Mouse (Mus musculus): ENCODE data around the gene Dnmt3a. TPM values are rescaled to one million over a fixed set of nuclear protein-coding genes. Genes with fewer than 3 reads are reported as not detected.

Gene Dnmt3a
- polyA plus RNA-seq, 1 experiment from 2014 or later, result 95.7 TPM

- WGBS, result 3% methylated on average over 15 of the region's 15 CpGs
These were observed 86.6 kb downstream of the Dnmt3a start for GRCm38 (mm10) chr12:3892240-3893059.

DNA sequence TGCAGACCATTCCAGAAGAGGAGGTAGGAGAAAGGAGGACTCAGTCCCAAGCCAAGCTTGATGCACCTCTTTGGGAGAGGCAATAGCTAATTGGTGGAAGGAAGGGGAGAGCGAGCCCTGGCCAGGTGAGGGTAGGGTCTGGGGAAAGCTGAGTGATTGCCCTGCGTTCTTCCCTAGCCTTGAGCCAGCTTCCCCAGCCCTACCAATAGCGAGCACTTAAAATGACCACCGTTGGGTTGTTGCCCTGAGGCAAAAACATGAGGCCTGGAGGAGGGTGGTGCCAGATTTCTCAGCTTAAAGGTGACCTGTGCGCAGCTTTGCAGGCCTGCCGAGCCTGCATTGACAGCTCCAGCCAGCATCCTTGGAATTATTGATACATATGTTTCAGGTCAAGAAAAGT is 87.5 kb downstream of the Dnmt3a start:
- Histone ChIP-seq H3K27me3 (no peaks in the 10 kb centered on the region), H3K4me1 (replicated peaks) (peaks cover 67% of the 10 kb centered on the region), H3K9ac (peak overlapping the region; percentile 84), H3K9me3 (no peaks in the 10 kb centered on the region), H3K4me3 (peak overlapping the region; percentile 56), H3K4me2 (peak overlapping the region; percentile 70), H3K27ac (replicated peaks) (peak overlapping the region; percentile 87), H3K36me3 (peaks cover 49% of the 10 kb centered on the region)
- 52% methylated on average over 6 of the region's 6 CpGs for WGBS
- no peak for ATAC-seq (ENCODE audit: low read depth)

More at GRCm38 (mm10) chr12:3892240-3893059, 86.6 kb downstream of the Dnmt3a start:
- ATAC-seq (ENCODE audit: low read depth), result peak; percentile 41
- Histone ChIP-seq H3K9ac (peak overlapping the region; percentile 84), H3K9me3 (no peaks in the 10 kb centered on the region), H3K36me3 (peaks cover 41% of the 10 kb centered on the region), H3K4me1 (replicated peaks) (peaks cover 76% of the 10 kb centered on the region), H3K4me2 (peak overlapping the region; percentile 70), H3K4me3 (peak overlapping the region; percentile 56), H3K27ac (replicated peaks) (peak overlapping the region; percentile 87), H3K27me3 (no peaks in the 10 kb centered on the region)

GRCm38 (mm10) chr12:3894525-3894924 is 88.7 kb downstream of the Dnmt3a start:
- no peak overlapping the region for H3K4me3 ChIP-seq
- ATAC-seq (ENCODE audit: low read depth), result no peak
- H3K9ac ChIP-seq, result peak overlapping the region; percentile 27; the same call in 1 of the 2 replicates
- no peak overlapping the region for H3K27ac ChIP-seq (replicated peaks)
- peaks cover 54% of the 10 kb centered on the region for H3K36me3 ChIP-seq
- no peaks in the 10 kb centered on the region for H3K9me3 ChIP-seq
- peaks cover 55% of the 10 kb centered on the region for H3K4me1 ChIP-seq (replicated peaks)
- no peaks in the 10 kb centered on the region for H3K27me3 ChIP-seq
- H3K4me2 ChIP-seq, result peak overlapping the region; percentile 70; the same call in 1 of the 2 replicates
- WGBS, result 69% methylated on average over 7 of the region's 7 CpGs

- no peak overlapping the region for H3K4me2 ChIP-seq
- H3K27me3 ChIP-seq, result no peaks in the 10 kb centered on the region
- H3K4me1 ChIP-seq (replicated peaks), result peaks cover 34% of the 10 kb centered on the region
- 90% methylated on average over 9 of the region's 9 CpGs for WGBS
- no peaks in the 10 kb centered on the region for H3K9me3 ChIP-seq
- H3K36me3 ChIP-seq, result peaks cover 77% of the 10 kb centered on the region
- no peak for ATAC-seq (ENCODE audit: low read depth)
- H3K4me3 ChIP-seq, result no peak overlapping the region
- H3K27ac ChIP-seq (replicated peaks), result no peak overlapping the region
- no peak overlapping the region for H3K9ac ChIP-seq
These were observed 91.3 kb downstream of the Dnmt3a start for GRCm38 (mm10) chr12:3897057-3897545.

- peaks cover 94% of the 10 kb centered on the region for H3K36me3 ChIP-seq
- peaks cover 17% of the 10 kb centered on the region for H3K4me1 ChIP-seq (replicated peaks)
- no peak overlapping the region for H3K4me3 ChIP-seq
- no peak for ATAC-seq (ENCODE audit: low read depth)
- H3K27me3 ChIP-seq, result no peaks in the 10 kb centered on the region
- no peak overlapping the region for H3K27ac ChIP-seq (replicated peaks)
- no peak overlapping the region for H3K9ac ChIP-seq
- 94% methylated on average over 2 of the region's 2 CpGs for WGBS
- H3K4me2 ChIP-seq, result no peak overlapping the region
- H3K9me3 ChIP-seq, result no peaks in the 10 kb centered on the region
These were observed 93.0 kb downstream of the Dnmt3a start for GRCm38 (mm10) chr12:3898811-3899210.

DNA sequence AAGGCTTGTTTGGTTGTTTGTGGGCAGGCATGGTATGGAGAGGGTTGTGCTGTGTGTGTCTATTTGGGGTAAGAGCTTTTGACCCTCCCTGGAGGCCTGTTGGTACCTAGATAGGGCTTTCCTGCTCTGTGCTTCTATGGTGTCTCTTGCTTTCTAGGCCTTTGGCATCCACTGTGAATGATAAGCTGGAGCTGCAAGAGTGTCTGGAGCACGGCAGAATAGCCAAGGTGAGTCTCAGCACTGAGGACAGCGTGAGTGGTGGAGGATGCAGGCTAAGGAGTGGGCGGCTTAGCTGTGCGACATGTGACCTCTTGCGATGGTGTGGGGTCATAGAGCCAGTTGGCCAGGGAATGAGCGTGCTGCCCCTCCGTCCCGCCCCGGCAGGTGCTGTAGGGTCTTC is 99.6 kb downstream of the Dnmt3a start:
- Histone ChIP-seq H3K4me2 (no peak overlapping the region), H3K27ac (replicated peaks) (no peak overlapping the region), H3K4me1 (replicated peaks) (peaks cover 9% of the 10 kb centered on the region; the same call in 1 of the 2 replicates), H3K27me3 (no peaks in the 10 kb centered on the region), H3K36me3 (peaks cover 94% of the 10 kb centered on the region), H3K9me3 (no peaks in the 10 kb centered on the region), H3K4me3 (no peak overlapping the region), H3K9ac (no peak overlapping the region)
- 95% methylated on average over 9 of the region's 9 CpGs for WGBS
- no peak for ATAC-seq (ENCODE audit: low read depth)

DNA sequence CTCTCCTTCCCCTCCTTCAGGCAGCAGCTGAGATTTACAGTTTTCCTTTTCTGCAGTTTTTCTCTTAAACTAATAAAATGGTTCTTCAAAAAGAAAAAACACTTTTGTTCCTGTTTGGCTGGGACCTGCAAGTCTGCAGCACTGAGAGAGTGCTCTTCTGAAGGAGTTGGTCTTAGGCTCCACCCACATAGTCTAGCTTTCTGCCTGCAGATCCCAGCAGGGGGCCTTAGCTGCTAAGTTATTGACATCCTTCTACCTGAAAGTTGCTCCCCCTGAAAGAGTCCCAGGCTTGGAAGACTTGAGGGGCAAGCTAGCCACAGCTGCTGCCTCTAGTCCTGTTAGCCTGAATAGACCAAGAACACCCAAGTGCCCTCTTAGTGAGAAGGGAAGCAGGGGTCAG is 100.5 kb downstream of the Dnmt3a start:
- peaks cover 91% of the 10 kb centered on the region for H3K36me3 ChIP-seq
- ATAC-seq (ENCODE audit: low read depth), result no peak

GRCm38 (mm10) chr12:3907008-3907407 is 101.2 kb downstream of the Dnmt3a start:
- ATAC-seq (ENCODE audit: low read depth), result no peak
- H3K36me3 ChIP-seq, result peaks cover 84% of the 10 kb centered on the region
- H3K9ac ChIP-seq, result no peak overlapping the region
- H3K4me1 ChIP-seq (replicated peaks), result peaks cover 9% of the 10 kb centered on the region; the same call in 1 of the 2 replicates
- no peak overlapping the region for H3K4me2 ChIP-seq
- WGBS, result 82% methylated on average over 4 of the region's 4 CpGs
- H3K27me3 ChIP-seq, result no peaks in the 10 kb centered on the region
- H3K4me3 ChIP-seq, result no peak overlapping the region
- no peaks in the 10 kb centered on the region for H3K9me3 ChIP-seq
- 0 out of 2 replicates have a peak overlapping the region, but pooled peaks have one; percentile 18 for H3K27ac ChIP-seq (replicated peaks)

More for the DNA sequence above, 100.5 kb downstream of the Dnmt3a start:
- Histone ChIP-seq H3K9ac (no peak overlapping the region), H3K27me3 (no peaks in the 10 kb centered on the region), H3K27ac (replicated peaks) (no peak overlapping the region), H3K9me3 (no peaks in the 10 kb centered on the region), H3K4me1 (replicated peaks) (peaks cover 9% of the 10 kb centered on the region; the same call in 1 of the 2 replicates), H3K4me3 (no peak overlapping the region), H3K4me2 (no peak overlapping the region)

- WGBS, result 76% methylated on average over 13 of the region's 13 CpGs
- H3K27ac ChIP-seq (replicated peaks), result no peak overlapping the region
These were observed 101.6 kb downstream of the Dnmt3a start for GRCm38 (mm10) chr12:3907418-3907817.

DNA sequence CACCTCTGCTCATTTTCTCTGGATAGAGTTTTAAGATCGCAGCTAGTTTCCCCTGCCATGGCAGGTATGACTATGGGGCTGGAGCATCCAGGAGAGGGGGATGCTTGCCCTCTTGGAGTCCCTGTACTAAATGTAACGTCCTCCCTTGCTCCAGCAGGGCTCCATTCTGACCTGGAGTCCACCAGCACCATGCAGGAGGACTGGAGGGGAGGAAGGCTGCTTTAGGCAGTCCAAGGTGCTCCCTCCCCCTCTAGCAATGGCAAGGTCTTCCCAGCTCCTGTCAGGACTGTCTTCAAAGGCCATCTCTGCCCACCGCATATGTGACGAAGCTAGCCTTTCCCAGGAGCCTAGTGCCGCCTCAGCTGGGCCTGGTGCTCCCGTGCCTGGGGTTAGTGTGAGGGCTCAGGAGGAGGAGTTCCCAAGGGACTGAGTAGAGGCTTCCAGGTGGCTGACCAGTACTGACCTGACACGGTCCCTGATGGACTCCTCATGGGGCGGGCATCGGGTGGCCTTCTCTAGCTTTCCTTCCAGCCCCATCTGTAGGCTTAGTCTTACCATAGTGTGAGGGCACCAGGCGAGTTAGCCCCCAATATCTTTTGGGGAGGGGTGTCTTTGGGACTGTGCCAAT is 104.8 kb downstream of the Dnmt3a start:
- H3K4me1 ChIP-seq (replicated peaks), result peaks cover 9% of the 10 kb centered on the region; the same call in 1 of the 2 replicates
- no peak overlapping the region for H3K4me2 ChIP-seq
- H3K27me3 ChIP-seq, result no peaks in the 10 kb centered on the region
- no peak overlapping the region for H3K4me3 ChIP-seq
- WGBS, result 76% methylated on average over 10 of the region's 10 CpGs
- ATAC-seq (ENCODE audit: low read depth), result 0 out of 2 replicates have a peak, but pooled peaks have one; percentile 9
- H3K27ac ChIP-seq (replicated peaks), result no peak overlapping the region
- H3K9ac ChIP-seq, result no peak overlapping the region
- no peaks in the 10 kb centered on the region for H3K9me3 ChIP-seq
- H3K36me3 ChIP-seq, result peaks cover 58% of the 10 kb centered on the region

More at GRCm38 (mm10) chr12:3907418-3907817, 101.6 kb downstream of the Dnmt3a start:
- Histone ChIP-seq H3K4me2 (no peak overlapping the region), H3K4me1 (replicated peaks) (peaks cover 9% of the 10 kb centered on the region; the same call in 1 of the 2 replicates), H3K36me3 (peaks cover 80% of the 10 kb centered on the region), H3K27me3 (no peaks in the 10 kb centered on the region), H3K9me3 (no peaks in the 10 kb centered on the region), H3K9ac (no peak overlapping the region), H3K4me3 (no peak overlapping the region)
- no peak for ATAC-seq (ENCODE audit: low read depth)

DNA sequence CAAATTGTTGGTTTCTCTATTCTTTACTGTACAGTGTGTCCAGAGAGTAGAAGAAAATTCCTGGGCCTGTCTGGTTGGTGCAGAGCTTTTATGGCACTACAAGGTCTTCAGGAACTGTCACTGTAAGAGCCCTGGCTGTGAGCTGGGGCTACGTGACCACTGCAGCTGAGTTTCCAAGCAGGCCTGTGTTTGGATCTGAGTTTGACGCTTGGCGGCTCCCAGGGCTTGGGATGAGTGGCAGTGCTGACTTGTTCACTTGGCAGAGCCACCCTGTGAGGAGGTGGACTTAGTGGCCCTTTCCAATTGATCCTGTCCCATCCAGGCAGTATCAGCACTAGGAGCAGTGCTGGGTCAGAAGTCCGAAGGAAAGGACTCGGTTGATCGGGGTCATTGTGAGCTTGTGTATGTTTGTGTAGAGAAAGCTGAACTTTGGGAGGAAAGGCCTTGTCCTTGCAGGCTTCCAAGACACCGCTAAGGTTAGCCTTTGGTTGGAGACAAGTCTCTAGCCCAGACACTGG is 106.1 kb downstream of the Dnmt3a start:
- H3K27me3 ChIP-seq, result no peaks in the 10 kb centered on the region
- H3K4me1 ChIP-seq (replicated peaks), result 0 out of 2 replicates have a peak, but pooled peaks cover 2% of the 10 kb centered on the region
- no peak overlapping the region for H3K9ac ChIP-seq
- peaks cover 45% of the 10 kb centered on the region for H3K36me3 ChIP-seq
- WGBS, result 93% methylated on average over 7 of the region's 7 CpGs
- H3K9me3 ChIP-seq, result no peaks in the 10 kb centered on the region
- H3K27ac ChIP-seq (replicated peaks), result no peak overlapping the region
- no peak for ATAC-seq (ENCODE audit: low read depth)
- H3K4me3 ChIP-seq, result no peak overlapping the region
- H3K4me2 ChIP-seq, result no peak overlapping the region

DNA sequence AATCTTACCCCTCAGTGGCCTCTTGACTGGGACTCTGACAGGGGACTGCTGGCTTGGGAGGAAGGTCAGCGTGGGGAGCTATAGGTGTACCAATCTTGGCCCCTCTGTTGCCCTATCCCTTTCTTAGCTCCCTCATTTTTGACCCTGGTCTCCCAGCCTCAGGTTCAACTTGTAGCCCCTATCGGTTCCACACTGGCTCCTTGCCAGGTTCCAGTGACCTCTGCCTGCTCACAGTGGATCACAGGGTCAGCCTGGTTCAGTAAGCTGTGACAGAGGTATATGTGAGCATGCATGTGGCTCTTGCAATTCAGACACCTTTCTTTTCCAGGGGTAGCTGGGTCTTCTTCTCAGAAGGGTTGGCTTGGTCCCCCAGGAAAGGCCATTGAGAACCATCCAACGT is 110.0 kb downstream of the Dnmt3a start:
- 0 out of 2 replicates have a peak, but pooled peaks cover 8% of the 10 kb centered on the region for H3K36me3 ChIP-seq
- 88% methylated on average over 3 of the region's 3 CpGs for WGBS
- H3K4me1 ChIP-seq (replicated peaks), result peaks cover 7% of the 10 kb centered on the region
- no peak overlapping the region for H3K4me2 ChIP-seq
- no peak overlapping the region for H3K27ac ChIP-seq (replicated peaks)
- H3K9me3 ChIP-seq, result no peaks in the 10 kb centered on the region
- H3K9ac ChIP-seq, result no peak overlapping the region
- no peak overlapping the region for H3K4me3 ChIP-seq
- ATAC-seq (ENCODE audit: low read depth), result no peak
- H3K27me3 ChIP-seq, result no peaks in the 10 kb centered on the region
